Mouse (Mus musculus) small intestine, adult 2 months (tissue): Measurements from ENCODE around the gene Rere.

ENCODE experiments used
- CTCF ChIP-seq: fragments of 200-500 bp; IDR thresholded peaks from 2 replicates; pipeline ENCODE4 v1.5.1; 2012; ENCODE audit warnings: low read depth, mild to moderate bottlenecking, control low read depth, inconsistent platforms, low read length, moderate library complexity, mixed read lengths; ENCODE audit not compliant: insufficient replicate concordance, insufficient read length; ENCODE audit errors: extremely low read depth
- POLR2A ChIP-seq: fragments of 200-500 bp; IDR thresholded peaks from 2 replicates; pipeline ENCODE4 v1.6.1; 2012; ENCODE audit warnings: low read depth, mild to moderate bottlenecking, control low read depth, inconsistent platforms, low read length, moderate library complexity

DNA sequence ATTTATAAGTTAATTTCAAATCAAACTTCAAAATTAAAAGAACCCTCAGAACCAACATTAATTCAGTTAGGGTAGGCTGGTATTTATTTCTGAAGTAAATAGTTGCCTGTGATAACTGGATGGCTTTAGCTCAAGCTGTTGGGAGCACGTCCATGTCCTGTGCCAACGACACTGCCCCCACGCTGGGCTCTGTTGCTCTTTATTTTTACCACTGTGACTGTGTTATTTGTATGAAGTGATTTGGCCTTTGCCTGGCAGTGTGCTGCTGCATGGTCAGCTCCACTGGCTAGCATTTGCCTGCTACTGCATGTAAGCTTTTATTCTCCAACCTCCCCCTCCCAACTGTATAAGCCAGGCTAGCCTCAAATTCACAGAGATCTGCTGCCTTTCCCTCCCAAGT is 162.6 kb downstream of the Rere start:
- TF ChIP-seq CTCF (no peak), POLR2A (no peak)
